Mouse (Mus musculus): ENCODE results near the gene Fndc5. TPM values are rescaled to one million over a fixed set of nuclear protein-coding genes. Genes with fewer than 3 reads are reported as not detected.

Fndc5 gene
- total RNA-seq (2021) = 3.9 and 6.6 TPM in 2 replicates
- long read RNA-seq, partial matches to known transcripts = 0 of 3 reads
- long read RNA-seq, other reads (novel, unspliced or antisense) = 0 of 3 reads

- DNase-seq = peak; percentile 44
Measured at GRCm38 (mm10) chr4:129136579-129137391, at the start of gene Fndc5. TSS of gene Fndc5 (plus strand) at chr4:129136999.

- no peak for DNase-seq
Measured at GRCm38 (mm10) chr4:129087850-129088249, 48.9 kb upstream of the Fndc5 start.

- DNase-seq = no peak
Measured at GRCm38 (mm10) chr4:129095276-129095675, 41.5 kb upstream of the Fndc5 start.

GRCm38 (mm10) chr4:129097006-129097405, 39.8 kb upstream of the Fndc5 start:
- DNase-seq = no peak

GRCm38 (mm10) chr4:129102133-129102829, 34.5 kb upstream of the Fndc5 start:
- no peak for DNase-seq

- peak; percentile 18 for DNase-seq
Measured at GRCm38 (mm10) chr4:129105356-129105755, 31.4 kb upstream of the Fndc5 start, which contains the start of gene Tmem54. TSS of gene Tmem54 (plus strand) at chr4:129105548.

- DNase-seq = no peak
Measured at GRCm38 (mm10) chr4:129106073-129106472, 30.7 kb upstream of the Fndc5 start.

- no peak for DNase-seq
Measured at GRCm38 (mm10) chr4:129107348-129107899, 29.4 kb upstream of the Fndc5 start.

- DNase-seq = no peak
Measured at GRCm38 (mm10) chr4:129108624-129109023, 28.2 kb upstream of the Fndc5 start.

GRCm38 (mm10) chr4:129110804-129111203, 26.0 kb upstream of the Fndc5 start:
- no peak for DNase-seq

- no peak for DNase-seq
Measured at GRCm38 (mm10) chr4:129111350-129111749, 25.4 kb upstream of the Fndc5 start.

GRCm38 (mm10) chr4:129112231-129112630, 24.6 kb upstream of the Fndc5 start:
- no peak for DNase-seq

- DNase-seq = peak; percentile 51
Measured at GRCm38 (mm10) chr4:129113083-129113988, 23.5 kb upstream of the Fndc5 start.

- no peak for DNase-seq
Measured at GRCm38 (mm10) chr4:129116703-129117102, 20.1 kb upstream of the Fndc5 start.

GRCm38 (mm10) chr4:129117720-129118510, 18.9 kb upstream of the Fndc5 start:
- DNase-seq = no peak

- no peak for DNase-seq
Measured at GRCm38 (mm10) chr4:129119708-129120107, 17.1 kb upstream of the Fndc5 start.

- DNase-seq = peak; percentile 81
Measured at GRCm38 (mm10) chr4:129120520-129121445, 16.0 kb upstream of the Fndc5 start.

GRCm38 (mm10) chr4:129121569-129122086, 15.2 kb upstream of the Fndc5 start, which contains the start of gene Hpca:
TSS of gene Hpca (minus strand) at chr4:129122036.
- DNase-seq = no peak

GRCm38 (mm10) chr4:129122107-129122506, 14.7 kb upstream of the Fndc5 start:
- no peak for DNase-seq

- DNase-seq = no peak
Measured at GRCm38 (mm10) chr4:129122719-129123118, 14.1 kb upstream of the Fndc5 start.

Data from adrenal gland, postnatal 25 days (tissue).